Mouse (Mus musculus) heart, postnatal 0 days (tissue): ENCODE data around the gene Nrtn.

Experiments
- CTCF ChIP-seq: IDR thresholded peaks from 2 replicates; pipeline ENCODE4 v1.5.1; 2016; ENCODE audit warnings: antibody characterized with exemption, control low read depth, low read depth
- EP300 ChIP-seq: IDR thresholded peaks from 2 replicates; pipeline ENCODE4 v1.6.1; 2016; ENCODE audit warnings: antibody characterized with exemption, low read depth

DNA sequence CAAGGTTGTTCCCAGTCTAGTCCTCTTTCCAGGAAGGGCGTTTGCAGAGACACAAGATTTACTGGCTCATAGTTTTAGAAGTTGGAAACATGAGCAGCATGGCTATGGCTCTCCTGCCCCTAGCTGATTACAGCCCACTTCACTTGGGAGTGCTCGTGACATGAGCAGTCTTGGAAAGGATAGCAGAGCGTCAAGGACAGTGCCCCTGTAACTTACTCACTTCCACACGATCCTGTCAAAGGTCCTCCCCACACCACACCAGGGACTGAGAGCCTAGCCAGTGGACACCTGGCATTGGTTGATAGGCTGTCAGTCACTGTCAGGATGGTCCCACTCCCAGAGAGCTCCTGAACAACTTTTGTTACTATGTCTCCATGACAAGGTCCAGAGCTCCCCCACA is 54.3 kb downstream of the Nrtn start:
- TF ChIP-seq CTCF = no peak
- TF ChIP-seq EP300 = no peak
